Comparison of ENCODE assay signal across 9 mouse cellular contexts in genomic region chr9:4310706-4311105, GRCm38 (mm10). TPM values are rescaled to one million over a fixed set of nuclear protein-coding genes. Genes with fewer than 3 reads are reported as not detected.
DNase-seq lines count a peak whose midpoint lies in the region; ATAC-seq lines count a peak whose summit lies in the region.
"Had no signal": no experiment of that assay in that cellular context is flagged by ENCODE, and none has a peak within 500 bp of the region (broad histone marks: within the 10 kb centered on the region; RNA-seq: fewer than 3 reads in every experiment).

No protein-coding gene starts in this region.

- no peaks in the 10 kb centered on the region for H3K9me3 ChIP-seq in heart, embryonic 13.5 days
- no peaks in the 10 kb centered on the region for H3K9me3 ChIP-seq in midbrain, embryonic 16.5 days (replicated peaks; ENCODE audit: control insufficient read depth, low read length, poor library complexity, severe bottlenecking)

- no peak for ATAC-seq in heart, embryonic 13.5 days (ENCODE audit: extremely low read depth, insufficient number of reproducible peaks, low FRiP score, low TSS enrichment)
- no peak for ATAC-seq in midbrain, embryonic 16.5 days
- ATAC-seq in monocyte, adult 5-6 weeks (replicated peaks; ENCODE audit: insufficient number of reproducible peaks, low FRiP score, low TSS enrichment, poor library complexity, severe bottlenecking), result no peak

- intact Hi-C loops in heart, postnatal 36 days (cut with DNase I), result loop anchor here (10.0 kb wide), 1 partner anchor 976 kb away; the partner anchor contains the start of gene Alkbh8

- no peak overlapping the region for H3K27ac ChIP-seq in heart, embryonic 13.5 days (replicated peaks)
- H3K27ac ChIP-seq in midbrain, embryonic 16.5 days (ENCODE audit: low read length), result peak overlapping the region; percentile 95

- WGBS in heart, embryonic 13.5 days, result 44% methylated on average over 3 of the region's 3 CpGs
- WGBS in midbrain, embryonic 16.5 days, result 54% methylated on average over 3 of the region's 3 CpGs

- no peaks in the 10 kb centered on the region for H3K27me3 ChIP-seq in heart, embryonic 13.5 days (replicated peaks)
- H3K27me3 ChIP-seq in midbrain, embryonic 16.5 days (ENCODE audit: control insufficient read depth, insufficient read depth, low read depth, low read length), result no peaks in the 10 kb centered on the region

- DNase-seq in heart, postnatal 36 days, result no peak
- DNase-seq in c-Kit-negative CD71-positive TER-119-positive erythroid progenitor cells, embryonic 14.5 days (ENCODE audit: low read depth, low spot score), result peak; percentile 26
- peak; percentile 26 for DNase-seq in induced T-regulatory cell, adult 2 months (ENCODE audit: low read depth)
- DNase-seq in gastrocnemius, adult 18-20 months (ENCODE audit: low spot score), result no peak
- DNase-seq in adrenal gland, postnatal 36 days, result no peak
- DNase-seq: kidney, postnatal 10 days had no signal

- peak overlapping the region; percentile 94 for H3K9ac ChIP-seq in heart, embryonic 13.5 days
- peak overlapping the region; percentile 87 for H3K9ac ChIP-seq in midbrain, embryonic 16.5 days (ENCODE audit: low read depth, low read length)

- H3K4me1 ChIP-seq in heart, embryonic 13.5 days, result peaks cover 33% of the 10 kb centered on the region
- peaks cover 22% of the 10 kb centered on the region for H3K4me1 ChIP-seq in midbrain, embryonic 16.5 days (ENCODE audit: control insufficient read depth, insufficient read depth, low read length)

- H3K4me2 ChIP-seq in heart, embryonic 13.5 days, result peak overlapping the region; percentile 85
- peak overlapping the region; percentile 63 for H3K4me2 ChIP-seq in midbrain, embryonic 16.5 days (ENCODE audit: low read length)

- H3K36me3 ChIP-seq in heart, embryonic 13.5 days, result peaks cover 14% of the 10 kb centered on the region
- H3K36me3 ChIP-seq in midbrain, embryonic 16.5 days (ENCODE audit: control insufficient read depth, insufficient read depth, low read length), result 0 out of 2 replicates have a peak, but pooled peaks cover 2% of the 10 kb centered on the region

- H3K4me3 ChIP-seq in heart, embryonic 13.5 days, result peak overlapping the region; percentile 79
- peak overlapping the region; percentile 82 for H3K4me3 ChIP-seq in midbrain, embryonic 16.5 days (ENCODE audit: low read depth, low read length)

RNA-seq across cellular contexts. Expression of gene Kbtbd3, which starts 1.1 kb away (rescaled TPM):
- 6.4 and 8.0 TPM in 2 replicates for polyA plus RNA-seq in heart, embryonic 13.5 days (2015; fragmentation: Nextera tagmentation; extraction: Ambion mirVana)
- 1 to 10 TPM; 8.0 to 8.9 TPM for total RNA-seq in heart, postnatal 36 days (2021)
- polyA plus RNA-seq in midbrain, embryonic 16.5 days (2015; fragmentation: Nextera tagmentation; extraction: Ambion mirVana), result 12.1 and 13.8 TPM in 2 replicates
- 1 to 10 TPM; 5.5 TPM for total RNA-seq in gastrocnemius, adult 18-20 months (2021)
- 1 to 10 TPM; 2.9 to 3.7 TPM for total RNA-seq in adrenal gland, postnatal 36 days (2021)
- 4.4 to 5.4 TPM (median 5.2 TPM) in 3 replicates for total RNA-seq in monocyte, adult 5-6 weeks (2017)

RNA-seq across cellular contexts. Expression of gene Aasdhppt, which starts 1.4 kb away (rescaled TPM):
- 23.9 and 26.9 TPM in 2 replicates for polyA plus RNA-seq in heart, embryonic 13.5 days (2015; fragmentation: Nextera tagmentation; extraction: Ambion mirVana)
- 10 to 100 TPM; 19.0 to 19.7 TPM for total RNA-seq in heart, postnatal 36 days (2021)
- 33.7 and 33.8 TPM in 2 replicates for polyA plus RNA-seq in midbrain, embryonic 16.5 days (2015; fragmentation: Nextera tagmentation; extraction: Ambion mirVana)
- 10 to 100 TPM; 10.5 to 12.3 TPM for total RNA-seq in gastrocnemius, adult 18-20 months (2021)
- total RNA-seq in adrenal gland, postnatal 36 days (2021), result 10 to 100 TPM; 26.4 to 27.5 TPM
- total RNA-seq in monocyte, adult 5-6 weeks (2017), result 8.2 to 14.9 TPM (median 11.2 TPM) in 3 replicates

Comparison
In these comparisons a context has a peak if more than half of its experiments do, and no peak if none do; other contexts are left out.
1. DNase-seq: peak in c-Kit-negative CD71-positive TER-119-positive erythroid progenitor cells, embryonic 14.5 days (single experiment) and induced T-regulatory cell, adult 2 months (single experiment); none in heart, postnatal 36 days (0 of 2), gastrocnemius, adult 18-20 months (single experiment) and adrenal gland, postnatal 36 days (0 of 2).